Mouse (Mus musculus): ENCODE measurements around the gene Cdan1. TPM values are rescaled to one million over a fixed set of nuclear protein-coding genes. Genes with fewer than 3 reads are reported as not detected.

Gene Cdan1
- total and polyA plus RNA-seq, 2 experiments from 2014 or later: 2.7 to 20.2 TPM

DNA sequence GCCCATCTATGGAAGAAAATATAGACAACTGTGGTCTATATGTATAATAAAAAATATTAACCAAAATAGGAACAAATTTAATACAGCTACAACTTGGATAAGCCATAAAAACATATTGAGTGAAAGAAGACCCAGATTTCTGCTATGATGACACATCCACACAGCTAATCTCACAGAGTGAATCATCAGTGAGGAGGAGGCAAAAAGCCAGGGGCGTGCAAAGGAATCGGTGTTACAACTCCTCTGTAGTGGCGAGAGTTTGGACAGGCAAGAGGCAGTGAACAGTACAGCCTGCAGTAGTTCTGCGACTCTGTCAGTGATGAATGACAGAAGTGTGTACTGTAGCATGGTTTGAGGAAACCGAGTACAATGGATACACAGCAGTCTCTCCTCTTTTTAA lies 17.4 kb upstream of the Cdan1 start:
- Histone ChIP-seq H3K9me3 (replicated peaks; ENCODE audit: control insufficient read depth, low read length) (no peaks in the 10 kb centered on the region), H3K4me2 (ENCODE audit: low read depth, low read length) (no peak overlapping the region), H3K27me3 (ENCODE audit: control insufficient read depth, insufficient read depth, low read length) (no peaks in the 10 kb centered on the region), H3K9ac (replicated peaks; ENCODE audit: low read depth, low read length) (no peak overlapping the region), H3K4me1 (ENCODE audit: control insufficient read depth, insufficient read depth) (no peaks in the 10 kb centered on the region), H3K27ac (ENCODE audit: low read depth) (no peak overlapping the region), H3K36me3 (replicated peaks; ENCODE audit: control insufficient read depth, insufficient read depth, low read length) (peaks cover 38% of the 10 kb centered on the region), H3K4me3 (ENCODE audit: low read depth, low read length) (no peak overlapping the region)
- ATAC-seq (ENCODE audit: insufficient read depth, low read depth) (no peak), DNase-seq (ENCODE audit: low spot score) (no peak)
- 76% methylated on average over 5 of the region's 5 CpGs for WGBS
- TF ChIP-seq CTCF (IDR thresholded peaks at IDR 0.05; ENCODE audit: low read depth): no peak
- no peak for TF ChIP-seq EP300 (IDR thresholded peaks at IDR 0.05; ENCODE audit: low read depth)

DNA sequence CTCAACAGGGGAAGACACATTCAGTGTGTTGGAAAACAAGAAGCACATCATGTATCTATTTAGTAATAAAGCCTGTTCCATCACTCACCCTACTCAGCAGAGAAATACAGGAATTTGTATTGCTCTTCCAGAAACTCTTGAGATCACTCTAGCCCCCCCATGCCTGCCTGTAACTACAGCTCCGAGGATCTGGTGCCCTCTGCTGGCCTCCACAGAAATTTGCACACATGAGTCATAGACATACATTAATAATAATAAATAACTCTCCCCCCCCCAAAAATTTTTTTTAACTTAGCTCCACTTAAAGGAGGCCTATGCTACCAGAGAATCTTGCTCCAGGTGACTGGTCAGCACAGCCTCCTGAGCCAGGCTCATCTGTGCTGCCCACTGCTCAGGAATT lies 16.6 kb upstream of the Cdan1 start:
- TF ChIP-seq EP300 (IDR thresholded peaks at IDR 0.05; ENCODE audit: low read depth) (no peak), CTCF (IDR thresholded peaks at IDR 0.05; ENCODE audit: low read depth) (peak; percentile 71)
- Histone ChIP-seq H3K9me3 (replicated peaks; ENCODE audit: control insufficient read depth, low read length) (no peaks in the 10 kb centered on the region), H3K9ac (replicated peaks; ENCODE audit: low read depth, low read length) (no peak overlapping the region), H3K27ac (ENCODE audit: low read depth) (no peak overlapping the region), H3K4me2 (ENCODE audit: low read depth, low read length) (no peak overlapping the region), H3K4me1 (ENCODE audit: control insufficient read depth, insufficient read depth) (no peaks in the 10 kb centered on the region), H3K36me3 (replicated peaks; ENCODE audit: control insufficient read depth, insufficient read depth, low read length) (peaks cover 44% of the 10 kb centered on the region), H3K4me3 (ENCODE audit: low read depth, low read length) (no peak overlapping the region), H3K27me3 (ENCODE audit: control insufficient read depth, insufficient read depth, low read length) (no peaks in the 10 kb centered on the region)
- DNase-seq (ENCODE audit: low spot score) (no peak), ATAC-seq (ENCODE audit: insufficient read depth, low read depth) (peak; percentile 39; the same call in 1 of the 2 replicates)
- 16% methylated on average over 1 of the region's 1 CpGs for WGBS

DNA sequence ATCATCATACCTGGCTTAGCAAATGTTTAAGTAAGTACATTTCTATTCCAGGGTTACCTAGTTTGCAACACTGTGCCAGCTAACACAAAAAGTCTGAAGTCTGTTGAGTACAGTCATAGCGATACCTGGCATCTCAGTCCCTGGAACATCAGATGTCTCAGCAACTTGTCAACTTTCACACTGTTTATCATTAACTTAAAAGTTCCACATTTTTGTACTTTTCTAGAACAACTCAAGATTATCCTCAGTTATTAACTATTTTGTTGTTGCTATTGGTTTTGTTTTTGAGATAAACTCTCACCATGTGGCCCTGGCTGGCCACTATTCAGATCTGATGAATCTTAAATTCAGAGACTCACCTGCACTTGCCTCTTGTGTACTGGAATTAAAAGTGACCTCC lies 13.5 kb upstream of the Cdan1 start:
- TF ChIP-seq EP300 (IDR thresholded peaks at IDR 0.05; ENCODE audit: low read depth) (no peak), CTCF (IDR thresholded peaks at IDR 0.05; ENCODE audit: low read depth) (no peak)
- H3K27me3 ChIP-seq (ENCODE audit: control insufficient read depth, insufficient read depth, low read length): no peaks in the 10 kb centered on the region
- ATAC-seq (ENCODE audit: insufficient read depth, low read depth) (no peak), DNase-seq (ENCODE audit: low spot score) (no peak)
- no peaks in the 10 kb centered on the region for H3K9me3 ChIP-seq (replicated peaks; ENCODE audit: control insufficient read depth, low read length)
- no peak overlapping the region for H3K27ac ChIP-seq (ENCODE audit: low read depth)
- peaks cover 51% of the 10 kb centered on the region for H3K36me3 ChIP-seq (replicated peaks; ENCODE audit: control insufficient read depth, insufficient read depth, low read length)
- H3K4me2 ChIP-seq (ENCODE audit: low read depth, low read length): no peak overlapping the region
- H3K9ac ChIP-seq (replicated peaks; ENCODE audit: low read depth, low read length): no peak overlapping the region
- 100% methylated on average over 1 of the region's 1 CpGs for WGBS
- no peaks in the 10 kb centered on the region for H3K4me1 ChIP-seq (ENCODE audit: control insufficient read depth, insufficient read depth)
- H3K4me3 ChIP-seq (ENCODE audit: low read depth, low read length): no peak overlapping the region

DNA sequence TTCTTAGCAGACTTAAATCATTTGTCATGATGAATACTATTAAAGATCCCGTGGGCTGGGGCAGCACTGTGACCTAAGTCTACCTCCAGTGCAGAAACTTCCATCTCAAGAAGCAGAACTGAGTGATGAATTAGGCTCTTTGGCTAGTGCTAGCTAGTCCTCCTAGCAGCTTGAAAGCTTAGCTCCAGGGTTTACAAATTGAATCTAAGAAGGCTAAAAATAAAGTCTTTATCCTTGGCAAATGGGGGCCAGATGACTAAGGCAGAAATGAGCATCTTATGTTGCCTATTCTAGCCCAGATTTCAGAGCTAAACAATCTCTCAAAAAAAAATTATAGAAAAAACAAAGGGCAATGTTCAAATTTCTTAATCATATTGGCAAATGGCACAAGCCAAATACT lies 10.8 kb upstream of the Cdan1 start:
- Histone ChIP-seq H3K36me3 (replicated peaks; ENCODE audit: control insufficient read depth, insufficient read depth, low read length) (peaks cover 48% of the 10 kb centered on the region), H3K27me3 (ENCODE audit: control insufficient read depth, insufficient read depth, low read length) (no peaks in the 10 kb centered on the region), H3K4me1 (ENCODE audit: control insufficient read depth, insufficient read depth) (no peaks in the 10 kb centered on the region), H3K4me3 (ENCODE audit: low read depth, low read length) (no peak overlapping the region), H3K9ac (replicated peaks; ENCODE audit: low read depth, low read length) (no peak overlapping the region), H3K27ac (ENCODE audit: low read depth) (no peak overlapping the region), H3K4me2 (ENCODE audit: low read depth, low read length) (no peak overlapping the region), H3K9me3 (replicated peaks; ENCODE audit: control insufficient read depth, low read length) (no peaks in the 10 kb centered on the region)
- WGBS: 71% methylated on average over 1 of the region's 1 CpGs
- ATAC-seq (ENCODE audit: insufficient read depth, low read depth) (no peak), DNase-seq (ENCODE audit: low spot score) (no peak)
- TF ChIP-seq CTCF (IDR thresholded peaks at IDR 0.05; ENCODE audit: low read depth) (no peak), EP300 (IDR thresholded peaks at IDR 0.05; ENCODE audit: low read depth) (no peak)

DNA sequence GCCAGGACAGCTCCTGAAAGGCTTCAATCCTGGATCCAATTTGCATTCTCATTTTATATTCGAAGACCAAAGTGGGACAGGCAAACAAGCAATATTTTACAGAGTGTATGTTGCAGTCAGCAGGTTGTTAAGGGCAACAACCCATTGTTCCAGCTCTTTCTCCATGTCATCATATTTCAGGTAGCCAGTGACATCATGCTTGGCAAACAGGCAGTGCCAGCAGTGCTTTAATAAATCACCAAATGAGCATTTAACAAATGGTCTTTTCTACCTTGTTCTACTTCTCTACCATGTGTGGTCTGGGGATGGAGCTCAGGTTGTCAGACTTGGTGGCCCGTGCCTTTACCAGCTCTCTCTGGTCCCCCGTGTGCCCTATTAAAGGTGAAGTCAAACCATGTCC lies 8.2 kb upstream of the Cdan1 start:
- no peak overlapping the region for H3K27ac ChIP-seq (ENCODE audit: low read depth)
- H3K9ac ChIP-seq (replicated peaks; ENCODE audit: low read depth, low read length): no peak overlapping the region
- no peak for DNase-seq (ENCODE audit: low spot score)
- no peak overlapping the region for H3K4me2 ChIP-seq (ENCODE audit: low read depth, low read length)
- ATAC-seq (ENCODE audit: insufficient read depth, low read depth): no peak
- no peaks in the 10 kb centered on the region for H3K9me3 ChIP-seq (replicated peaks; ENCODE audit: control insufficient read depth, low read length)
- H3K4me3 ChIP-seq (ENCODE audit: low read depth, low read length): no peak overlapping the region
- no peaks in the 10 kb centered on the region for H3K27me3 ChIP-seq (ENCODE audit: control insufficient read depth, insufficient read depth, low read length)
- WGBS: 90% methylated on average over 3 of the region's 3 CpGs
- H3K4me1 ChIP-seq (ENCODE audit: control insufficient read depth, insufficient read depth): no peaks in the 10 kb centered on the region
- TF ChIP-seq EP300 (IDR thresholded peaks at IDR 0.05; ENCODE audit: low read depth) (no peak), CTCF (IDR thresholded peaks at IDR 0.05; ENCODE audit: low read depth) (no peak)
- peaks cover 25% of the 10 kb centered on the region for H3K36me3 ChIP-seq (replicated peaks; ENCODE audit: control insufficient read depth, insufficient read depth, low read length)

DNA sequence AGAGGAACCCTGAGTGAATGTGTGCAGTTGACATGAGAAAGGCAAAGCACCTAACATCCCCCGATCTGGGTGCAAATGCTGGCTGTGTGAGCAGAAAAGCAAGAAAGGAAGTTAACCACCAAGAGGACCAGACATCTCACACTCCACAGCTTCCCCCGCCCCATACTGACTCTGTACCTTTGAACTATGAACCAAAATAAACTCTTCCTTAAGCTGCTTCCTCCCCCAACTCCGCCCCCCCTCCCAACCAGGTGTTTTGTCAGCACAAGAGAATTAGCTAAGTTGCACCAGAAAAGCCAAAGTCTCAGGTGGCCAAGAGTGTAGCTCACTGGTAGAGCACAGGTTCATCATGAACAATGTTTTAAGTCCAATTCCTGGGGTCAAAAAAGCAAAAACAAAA lies 3.2 kb upstream of the Cdan1 start:
- no peak for TF ChIP-seq CTCF (IDR thresholded peaks at IDR 0.05; ENCODE audit: low read depth)
- 74% methylated on average over 3 of the region's 3 CpGs for WGBS
- H3K4me2 ChIP-seq (ENCODE audit: low read depth, low read length): no peak overlapping the region
- H3K27ac ChIP-seq (ENCODE audit: low read depth): peak overlapping the region; percentile 35; the same call in 1 of the 2 replicates
- DNase-seq (ENCODE audit: low spot score): no peak
- H3K9ac ChIP-seq (replicated peaks; ENCODE audit: low read depth, low read length): no peak overlapping the region
- H3K4me3 ChIP-seq (ENCODE audit: low read depth, low read length): no peak overlapping the region
- H3K27me3 ChIP-seq (ENCODE audit: control insufficient read depth, insufficient read depth, low read length): no peaks in the 10 kb centered on the region
- H3K36me3 ChIP-seq (replicated peaks; ENCODE audit: control insufficient read depth, insufficient read depth, low read length): no peaks in the 10 kb centered on the region
- ATAC-seq (ENCODE audit: insufficient read depth, low read depth): no peak
- no peaks in the 10 kb centered on the region for H3K9me3 ChIP-seq (replicated peaks; ENCODE audit: control insufficient read depth, low read length)
- peaks cover 8% of the 10 kb centered on the region; the same call in 1 of the 2 replicates for H3K4me1 ChIP-seq (ENCODE audit: control insufficient read depth, insufficient read depth)

Measured in heart, postnatal 0 days (tissue).